Mouse (Mus musculus): ENCODE measurements around the gene Dock8.

GRCm38 (mm10) chr19:25232032-25232431 lies 232.7 kb downstream of the Dock8 start:
- no peak for TF ChIP-seq CTCF (IDR thresholded peaks at IDR 0.05; ENCODE audit: low read depth, low read length)
- no peak for TF ChIP-seq POLR2A (IDR thresholded peaks at IDR 0.05; ENCODE audit: insufficient read depth, low read length)
